Mouse (Mus musculus) lung, embryonic 15.5 days (tissue): ENCODE data around the gene Snx19. TPM values are rescaled to one million over a fixed set of nuclear protein-coding genes. Genes with fewer than 3 reads are reported as not detected.

Experiments used
- ATAC-seq: fragments of 200-750 bp; cut with Nextera tagmentation; 2 replicates; pipeline ENCODE4 v1.8.0; 2017; ENCODE audit warnings: moderate number of reproducible peaks, borderline replicate concordance; ENCODE audit not compliant: low FRiP score, low TSS enrichment; ENCODE audit errors: extremely low read depth
- H3K27ac ChIP-seq: fragments of 300-500 bp; sonication (generic); 2 replicates; pipeline ENCODE4 v1.5.1; 2015; ENCODE audit warnings: moderate library complexity, mild to moderate bottlenecking, inconsistent platforms
- H3K27me3 ChIP-seq: fragments of 300-500 bp; sonication (generic); 2 replicates; pipeline ENCODE4 v1.6.1; 2015; ENCODE audit warnings: inconsistent platforms
- H3K36me3 ChIP-seq: fragments of 300-500 bp; sonication (generic); 2 replicates; pipeline ENCODE4 v1.6.1; 2015; ENCODE audit warnings: inconsistent platforms
- H3K4me1 ChIP-seq: fragments of 300-500 bp; sonication (generic); 2 replicates; pipeline ENCODE4 v1.6.1; 2015; ENCODE audit warnings: inconsistent platforms
- H3K4me2 ChIP-seq: fragments of 300-500 bp; sonication (generic); 2 replicates; pipeline ENCODE4 v1.6.1; 2015; ENCODE audit warnings: inconsistent platforms, mild to moderate bottlenecking, moderate library complexity
- H3K4me3 ChIP-seq: fragments of 300-500 bp; sonication (generic); 2 replicates; pipeline ENCODE4 v1.5.1; 2015; ENCODE audit warnings: mild to moderate bottlenecking, inconsistent platforms
- H3K9ac ChIP-seq: fragments of 300-500 bp; sonication (generic); 2 replicates; pipeline ENCODE4 v1.6.1; 2015; ENCODE audit warnings: inconsistent platforms
- H3K9me3 ChIP-seq: fragments of 300-500 bp; sonication (generic); 2 replicates; pipeline ENCODE4 v1.6.1; 2016; ENCODE audit warnings: inconsistent platforms
- WGBS: fragments of 180-500 bp; shearing (Covaris S2); methylation state at CpG from one replicate; pipeline ENCODE4 v1.1.7; 2015; 5-methylcytosine and 5-hydroxymethylcytosine counted together
- polyA plus RNA-seq: library from polyadenylated mRNA; unstranded; fragments of >200 nt; fragmentation: Nextera tagmentation; extraction: Ambion mirVana; gene quantifications from 2 replicates; pipeline ENCODE4 v1.2.1, GENCODE M21; 2015

Snx19 gene
- polyA plus RNA-seq, 1 experiment from 2014 or later = 17.1 TPM

GRCm38 (mm10) chr9:30484183-30484582 lies 57.3 kb downstream of the Snx19 start:
- Histone ChIP-seq H3K9me3 (no peaks in the 10 kb centered on the region), H3K27me3 (no peaks in the 10 kb centered on the region), H3K4me1 (no peaks in the 10 kb centered on the region), H3K36me3 (no peaks in the 10 kb centered on the region), H3K4me3 (no peak overlapping the region), H3K27ac (no peak overlapping the region), H3K4me2 (no peak overlapping the region), H3K9ac (no peak overlapping the region)
- WGBS = 87% methylated on average over 3 of the region's 3 CpGs
- ATAC-seq = no peak

DNA sequence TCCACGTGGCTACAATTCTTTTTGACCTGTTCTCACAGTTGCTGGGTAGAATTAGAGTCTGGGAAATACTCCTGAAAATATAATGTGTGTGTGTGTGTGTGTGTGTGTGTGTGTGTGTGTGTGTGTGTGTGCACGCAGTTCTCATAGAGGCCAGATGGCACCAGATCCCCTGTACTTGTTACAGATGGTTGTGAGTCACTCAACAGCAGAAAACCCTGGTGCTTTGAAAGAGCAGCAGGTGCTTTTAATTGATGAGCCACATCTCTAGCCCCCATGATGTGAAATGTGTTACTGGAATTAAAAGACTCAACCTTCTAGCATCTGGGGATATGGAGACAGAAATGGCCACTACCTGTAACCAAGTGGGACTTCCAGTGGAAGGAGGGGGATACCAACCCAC lies 58.3 kb downstream of the Snx19 start:
- no peak overlapping the region for H3K4me3 ChIP-seq
- H3K4me1 ChIP-seq = no peaks in the 10 kb centered on the region
- no peak overlapping the region for H3K4me2 ChIP-seq
- no peaks in the 10 kb centered on the region for H3K27me3 ChIP-seq
- no peak overlapping the region for H3K27ac ChIP-seq
- 85% methylated on average over 2 of the region's 2 CpGs for WGBS
- H3K9me3 ChIP-seq = no peaks in the 10 kb centered on the region
- ATAC-seq = no peak
- H3K36me3 ChIP-seq = no peaks in the 10 kb centered on the region
- H3K9ac ChIP-seq = no peak overlapping the region

GRCm38 (mm10) chr9:30488384-30488783 lies 61.5 kb downstream of the Snx19 start:
- no peak for ATAC-seq
- no peaks in the 10 kb centered on the region for H3K36me3 ChIP-seq
- no peaks in the 10 kb centered on the region for H3K9me3 ChIP-seq
- H3K4me2 ChIP-seq = no peak overlapping the region
- no peaks in the 10 kb centered on the region for H3K27me3 ChIP-seq
- WGBS = 76% methylated on average over 1 of the region's 1 CpGs
- no peak overlapping the region for H3K9ac ChIP-seq
- no peaks in the 10 kb centered on the region for H3K4me1 ChIP-seq
- no peak overlapping the region for H3K4me3 ChIP-seq
- no peak overlapping the region for H3K27ac ChIP-seq

- no peaks in the 10 kb centered on the region for H3K27me3 ChIP-seq
- H3K4me3 ChIP-seq = no peak overlapping the region
- ATAC-seq = no peak
- no peaks in the 10 kb centered on the region for H3K4me1 ChIP-seq
- H3K9me3 ChIP-seq = no peaks in the 10 kb centered on the region
- H3K36me3 ChIP-seq = no peaks in the 10 kb centered on the region
- H3K9ac ChIP-seq = no peak overlapping the region
- no peak overlapping the region for H3K4me2 ChIP-seq
- WGBS = 69% methylated on average over 2 of the region's 2 CpGs
- H3K27ac ChIP-seq = no peak overlapping the region
Measured at GRCm38 (mm10) chr9:30494446-30494845, 67.5 kb downstream of the Snx19 start.

DNA sequence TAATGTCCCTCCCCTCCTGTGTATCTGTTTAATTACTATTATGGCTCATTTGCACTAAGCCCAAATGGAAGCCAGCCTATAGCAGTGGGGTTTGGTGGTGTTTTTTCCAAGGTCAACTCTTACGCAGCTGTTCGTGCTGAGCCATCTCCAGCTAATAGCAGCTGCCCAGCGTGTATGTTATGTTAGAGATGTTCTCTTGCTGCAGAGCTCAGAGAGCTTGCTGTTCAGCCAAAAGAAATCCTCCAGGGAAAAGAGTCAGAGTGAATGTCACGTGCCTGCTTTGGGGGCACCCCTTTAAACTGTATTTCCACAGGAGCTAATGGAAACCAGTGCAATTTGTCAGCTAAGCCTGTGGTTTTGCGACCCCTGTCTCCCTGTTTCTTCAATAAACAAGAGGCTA lies 82.1 kb downstream of the Snx19 start:
- no peak for ATAC-seq
- Histone ChIP-seq H3K4me3 (no peak overlapping the region), H3K4me2 (no peak overlapping the region), H3K36me3 (no peaks in the 10 kb centered on the region), H3K9ac (no peak overlapping the region), H3K27ac (no peak overlapping the region), H3K9me3 (no peaks in the 10 kb centered on the region), H3K4me1 (no peaks in the 10 kb centered on the region), H3K27me3 (no peaks in the 10 kb centered on the region)
- 77% methylated on average over 5 of the region's 5 CpGs for WGBS

GRCm38 (mm10) chr9:30515953-30516352 lies 89.0 kb downstream of the Snx19 start:
- no peaks in the 10 kb centered on the region for H3K4me1 ChIP-seq
- H3K9ac ChIP-seq = no peak overlapping the region
- H3K36me3 ChIP-seq = no peaks in the 10 kb centered on the region
- no peak overlapping the region for H3K27ac ChIP-seq
- H3K4me2 ChIP-seq = no peak overlapping the region
- H3K4me3 ChIP-seq = no peak overlapping the region
- no peak for ATAC-seq
- no peaks in the 10 kb centered on the region for H3K27me3 ChIP-seq
- H3K9me3 ChIP-seq = no peaks in the 10 kb centered on the region
